Mouse (Mus musculus): Measurements from ENCODE around the gene Sike1. TPM values are rescaled to one million over a fixed set of nuclear protein-coding genes. Genes with fewer than 3 reads are reported as not detected.

Gene Sike1
- total RNA-seq, 2 experiments from 2014 or later = 83.8 to 86.8 TPM

DNA sequence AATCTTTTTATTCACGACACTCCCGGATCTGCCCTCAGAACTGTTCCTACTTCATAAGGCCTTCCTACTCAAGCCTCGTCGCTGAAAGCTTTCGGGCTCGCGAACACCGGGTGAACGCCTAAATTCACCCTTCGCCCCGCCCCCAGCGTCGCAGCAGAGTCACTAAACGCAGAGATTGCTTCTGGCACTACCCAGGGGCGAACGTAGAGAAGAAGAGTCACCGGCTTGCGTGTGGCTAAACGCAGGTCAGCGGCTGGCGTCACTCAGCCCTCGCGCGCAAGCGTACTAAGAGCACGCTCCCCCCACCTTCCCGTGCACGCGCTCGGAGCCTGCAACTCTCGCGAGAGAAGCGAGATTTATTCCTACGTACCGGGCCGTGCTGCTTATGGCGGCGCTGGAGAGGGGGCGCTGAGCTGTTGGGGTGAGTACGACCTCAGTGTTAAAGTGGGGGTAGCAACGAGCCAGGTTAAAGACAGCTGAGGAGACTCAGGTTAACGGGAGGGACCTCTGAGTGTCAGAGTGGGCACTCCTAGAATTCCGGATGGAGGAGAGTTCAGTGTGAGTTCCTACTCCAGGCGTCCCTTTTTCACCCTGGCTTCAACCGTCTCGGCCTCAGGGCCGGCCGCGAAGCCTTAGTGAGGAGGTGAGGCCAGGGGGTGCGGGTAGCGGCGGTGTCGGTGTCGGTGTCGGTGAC lies 24.9 kb downstream of the Sike1 start, which contains the start of gene Csde1:
Gene Csde1, plus strand, starts transcription at position 178 of the 694 bp plus-strand sequence.
- intact Hi-C loops (cut with DNase I) = no loop called here
- peak; percentile 98 for DNase-seq (ENCODE audit: low spot score in 2 of 2)

DNA sequence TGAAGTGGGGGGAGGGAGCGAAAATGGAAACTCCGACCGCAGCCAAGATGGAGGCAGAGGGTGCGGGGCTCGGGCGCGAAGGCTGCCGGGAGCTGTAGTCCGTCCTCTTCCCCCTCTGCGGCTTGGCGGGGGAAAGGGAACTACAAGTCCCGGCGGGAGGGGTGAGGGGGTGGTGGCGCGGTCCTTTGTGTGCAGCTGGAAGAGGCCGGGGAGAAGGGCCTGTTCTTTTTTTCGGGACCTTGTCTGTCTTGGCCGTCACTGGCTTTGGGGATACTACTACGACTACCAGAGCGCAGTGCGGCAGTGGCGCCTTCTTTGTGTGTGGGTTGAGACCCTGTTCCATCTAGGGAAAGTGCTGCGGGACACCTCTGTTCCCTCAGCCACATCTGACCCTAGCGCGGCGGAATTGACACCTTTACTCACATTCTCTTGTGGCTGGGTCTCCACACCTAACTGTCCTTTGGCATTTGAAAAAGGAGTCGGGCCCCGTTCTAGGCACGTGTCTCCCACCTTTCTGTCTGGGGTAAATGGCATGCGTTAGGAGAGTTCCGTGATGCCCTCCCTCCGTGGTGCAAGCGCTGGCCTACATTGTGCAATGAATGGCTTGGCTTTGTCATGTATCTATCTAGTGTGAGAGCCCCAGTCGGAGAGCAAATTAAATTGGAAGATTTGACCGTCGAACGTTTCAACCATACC lies 25.6 kb downstream of the Sike1 start:
- DNase-seq (ENCODE audit: low spot score in 2 of 2) = peak; percentile 87 to 88
- intact Hi-C loops (cut with DNase I) = no loop called here

DNA sequence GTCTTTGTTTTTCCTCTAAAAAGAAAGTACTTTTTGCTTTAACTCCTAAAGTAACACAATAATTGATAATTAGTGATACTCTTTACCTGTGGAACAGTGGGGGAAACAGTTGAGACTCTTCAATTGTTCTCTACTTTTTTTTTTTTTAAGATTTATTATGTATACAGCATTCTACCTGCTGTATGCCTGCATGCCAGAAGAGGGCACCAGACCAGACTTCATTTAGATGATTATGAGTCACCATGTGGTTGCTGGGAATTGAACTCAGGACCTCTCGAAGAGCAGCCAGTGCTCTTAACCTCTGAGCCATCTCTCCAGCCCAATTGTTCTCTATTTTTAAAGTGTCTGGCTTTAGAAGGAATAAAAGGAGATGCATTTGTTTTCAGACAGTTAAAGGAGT lies 30.7 kb downstream of the Sike1 start:
- no peak for DNase-seq (ENCODE audit: low spot score in 2 of 2)
- intact Hi-C loops (cut with DNase I) = no loop called here

DNA sequence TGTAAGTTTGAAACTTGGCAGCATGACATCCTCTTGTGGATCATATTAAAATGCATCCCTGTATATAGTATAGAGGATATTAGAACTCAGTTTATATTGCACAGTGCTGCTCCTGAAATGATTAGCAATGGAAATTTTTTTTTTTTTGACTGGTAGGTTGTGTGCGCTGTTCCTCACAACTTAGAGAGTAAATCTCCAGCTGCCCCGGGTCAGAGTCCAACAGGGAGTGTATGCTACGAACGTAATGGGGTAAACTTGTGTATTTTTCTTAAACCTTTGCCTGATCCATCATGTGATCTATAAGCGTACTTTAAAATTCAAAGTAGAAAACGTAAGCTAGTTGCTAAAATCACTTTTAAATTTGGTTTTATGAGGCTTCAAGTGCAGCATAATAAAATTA lies 44.8 kb downstream of the Sike1 start:
- intact Hi-C loops (cut with DNase I) = loop anchor here (10.0 kb wide), 1 partner anchor 715 kb away; no protein-coding TSS in a partner anchor

DNA sequence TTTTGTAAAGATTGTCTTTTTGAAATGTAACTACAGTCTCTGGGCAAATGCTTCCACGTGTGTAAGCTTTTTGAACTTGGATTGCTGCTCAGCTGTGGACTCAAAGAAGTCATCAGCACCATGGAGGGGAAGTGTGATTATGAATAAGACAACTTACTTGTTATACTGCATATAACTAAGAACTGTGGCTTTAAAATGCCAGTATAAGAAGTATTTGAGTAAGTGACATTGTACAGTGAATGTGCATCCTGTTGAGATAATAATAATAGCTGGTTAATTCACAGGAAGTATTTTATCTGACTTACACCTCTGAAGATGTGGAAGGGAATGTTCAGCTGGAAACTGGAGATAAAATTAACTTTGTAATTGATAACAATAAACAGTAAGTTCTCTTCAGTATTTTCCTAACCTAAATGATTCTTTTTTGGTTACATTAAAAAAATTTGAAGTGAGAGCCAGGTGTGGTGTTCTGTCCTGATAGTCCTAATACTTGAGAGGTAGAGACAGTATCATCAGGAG lies 45.4 kb downstream of the Sike1 start:
- intact Hi-C loops (cut with DNase I) = loop anchor here (10.0 kb wide), 1 partner anchor 714 kb away; no protein-coding TSS in a partner anchor
- no peak for DNase-seq (ENCODE audit: low spot score in 2 of 2)

More for the DNA sequence above, 44.8 kb downstream of the Sike1 start:
- DNase-seq (ENCODE audit: low spot score in 2 of 2) = no peak

DNA sequence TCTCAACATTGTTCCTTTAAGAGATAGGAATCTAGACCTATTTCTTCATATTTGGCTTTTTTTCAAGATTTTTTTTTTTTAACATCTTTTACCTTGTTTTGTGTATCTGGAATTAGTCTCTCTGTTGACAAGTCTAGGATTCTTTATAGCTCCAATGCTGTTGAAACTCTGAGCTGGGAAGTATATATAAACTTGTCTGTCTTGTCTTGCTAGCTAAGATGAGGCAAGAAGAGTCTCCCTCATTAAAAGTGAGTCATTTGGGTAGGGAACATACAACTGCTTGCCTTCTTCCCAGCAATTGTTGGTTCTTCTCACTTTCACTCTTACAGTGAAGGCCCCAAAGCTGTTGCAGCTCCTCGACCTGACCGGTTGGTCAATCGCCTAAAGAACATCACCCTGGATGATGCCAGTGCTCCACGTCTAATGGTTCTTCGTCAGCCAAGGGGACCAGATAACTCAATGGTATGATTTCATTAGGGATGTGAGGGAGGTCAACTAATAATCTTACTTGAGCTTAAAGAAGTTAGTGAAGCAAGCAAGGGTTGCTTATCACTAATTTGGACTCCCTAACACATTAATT lies 60.6 kb downstream of the Sike1 start:
- intact Hi-C loops (cut with DNase I) = loop anchor here (10.0 kb wide), 1 partner anchor 299 kb away; no protein-coding TSS in a partner anchor
- no peak for DNase-seq (ENCODE audit: low spot score in 2 of 2)

DNA sequence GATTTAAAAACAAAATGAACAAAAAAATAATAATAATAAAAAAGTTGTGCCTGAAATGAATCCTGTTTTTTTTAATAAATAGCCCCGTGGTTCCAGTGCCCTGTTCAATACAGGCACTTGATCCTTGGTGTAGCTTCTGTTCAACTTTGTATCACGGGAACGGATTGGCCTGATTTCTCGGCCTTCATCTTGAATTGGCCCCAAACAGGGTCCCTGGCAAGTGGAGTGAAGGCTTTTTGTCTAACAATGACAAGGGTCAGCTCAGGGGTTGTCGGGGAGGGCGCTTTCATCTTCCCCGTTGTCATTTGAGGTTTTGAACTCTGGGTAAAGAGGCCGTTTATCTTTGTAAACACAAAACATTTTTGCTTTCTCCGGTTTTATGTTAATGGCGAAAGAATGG lies 62.2 kb downstream of the Sike1 start:
- peak in 1 of 2 experiments; percentile 9 for DNase-seq (ENCODE audit: low spot score in 2 of 2)
- intact Hi-C loops (cut with DNase I) = loop anchor here (1.0 to 10.0 kb wide), 2 partner anchors 114 to 297 kb away; partner anchors contain the start of gene Bcas2

Other genes with a start within 250 kb of the Sike1 start
- gene Tshb, start 213.0 kb upstream of the Sike1 start, total RNA-seq (2021) = not detected
- under 1 TPM in 1 of 2 experiments, not detected in 1; 0.20 TPM for gene Sycp1, start 59.6 kb upstream of the Sike1 start, total RNA-seq (2021)
- not detected for gene Nr1h5, start 31.6 kb upstream of the Sike1 start, total RNA-seq (2021)
- 100 to 1,000 TPM; 247 to 252 TPM for gene Csde1, start 24.7 kb downstream of the Sike1 start, total RNA-seq (2021)
- gene Nras, start 62.6 kb downstream of the Sike1 start, total RNA-seq (2021) = 100 to 1,000 TPM; 114 to 125 TPM
- gene Ampd1, start 78.3 kb downstream of the Sike1 start, total RNA-seq (2021) = not detected
- under 1 TPM; 0.81 to 0.89 TPM for gene Dennd2c, start 106.9 kb downstream of the Sike1 start, total RNA-seq (2021)
- 10 to 100 TPM; 62.0 to 65.9 TPM for gene Bcas2, start 175.9 kb downstream of the Sike1 start, total RNA-seq (2021)